Mouse (Mus musculus) heart, embryonic 16.5 days (tissue): ENCODE measurements at regions not wholly inside any gene's neighbourhood (a gene's known extent, or its start where the extent isn't known, plus 50 kb on each side); places are given as distances from the start of the nearest gene placed in this dataset.

Experiments used
- ATAC-seq: fragments of 200-750 bp; cut with Nextera tagmentation; replicated peaks from 2 replicates; pipeline ENCODE4 v1.8.0; 2017; ENCODE audit warnings: moderate number of reproducible peaks; ENCODE audit not compliant: insufficient read depth, low FRiP score; ENCODE audit errors: extremely low read depth
- H3K27ac ChIP-seq: fragments of 300-500 bp; sonication (generic); 2 replicates; pipeline ENCODE4 v1.5.1; 2014; ENCODE audit warnings: mild to moderate bottlenecking, low read length, control low read depth, moderate library complexity
- H3K27me3 ChIP-seq: fragments of 300-500 bp; sonication (generic); 2 replicates; pipeline ENCODE4 v1.6.1; 2014; ENCODE audit warnings: low read length, mixed read lengths; ENCODE audit not compliant: control insufficient read depth, insufficient read depth
- H3K36me3 ChIP-seq: fragments of 300-500 bp; sonication (generic); 2 replicates; pipeline ENCODE4 v1.6.1; 2014; ENCODE audit not compliant: control insufficient read depth, insufficient read depth
- H3K4me1 ChIP-seq: fragments of 300-500 bp; sonication (generic); 2 replicates; pipeline ENCODE4 v1.6.1; 2014; ENCODE audit warnings: low read length, mixed read lengths; ENCODE audit not compliant: control insufficient read depth, insufficient read depth
- H3K4me2 ChIP-seq: fragments of 300-500 bp; sonication (generic); 2 replicates; pipeline ENCODE4 v1.6.1; 2014; ENCODE audit warnings: low read depth, mild to moderate bottlenecking, control low read depth, low read length
- H3K4me3 ChIP-seq: fragments of 300-500 bp; sonication (generic); 2 replicates; pipeline ENCODE4 v1.5.1; 2014; ENCODE audit warnings: mild to moderate bottlenecking, control low read depth, low read length
- H3K9ac ChIP-seq: fragments of 300-500 bp; sonication (generic); 2 replicates; pipeline ENCODE4 v1.6.1; 2014; ENCODE audit warnings: low read length, control low read depth
- H3K9me3 ChIP-seq: fragments of 300-500 bp; sonication (generic); replicated peaks from 2 replicates; pipeline ENCODE4 v1.6.1; 2016; ENCODE audit warnings: low read length; ENCODE audit not compliant: control insufficient read depth
- WGBS: fragments of 180-500 bp; shearing (Covaris S2); extraction: QIAGEN DNeasy Blood & Tissue Kit; methylation state at CpG from one replicate; pipeline ENCODE4 v1.1.7; 2014; 5-methylcytosine and 5-hydroxymethylcytosine counted together

GRCm38 (mm10) chr4:99385381-99385780 lies 89.7 kb downstream of the Gm12689 start:
- 29% methylated on average over 8 of the region's 8 CpGs for WGBS
- H3K4me1 ChIP-seq: no peaks in the 10 kb centered on the region
- no peak overlapping the region for H3K4me2 ChIP-seq
- no peaks in the 10 kb centered on the region for H3K36me3 ChIP-seq
- no peak overlapping the region for H3K9ac ChIP-seq
- no peak overlapping the region for H3K27ac ChIP-seq
- H3K9me3 ChIP-seq: no peaks in the 10 kb centered on the region
- no peak for ATAC-seq
- no peaks in the 10 kb centered on the region for H3K27me3 ChIP-seq
- no peak overlapping the region for H3K4me3 ChIP-seq

- no peak overlapping the region for H3K27ac ChIP-seq
- 77% methylated on average over 1 of the region's 1 CpGs for WGBS
- H3K4me1 ChIP-seq: no peaks in the 10 kb centered on the region
- no peak overlapping the region for H3K9ac ChIP-seq
- no peak for ATAC-seq
- no peak overlapping the region for H3K4me3 ChIP-seq
- H3K4me2 ChIP-seq: no peak overlapping the region
- H3K27me3 ChIP-seq: no peaks in the 10 kb centered on the region
- 0 out of 2 replicates have a peak, but pooled peaks cover 2% of the 10 kb centered on the region for H3K9me3 ChIP-seq
- H3K36me3 ChIP-seq: no peaks in the 10 kb centered on the region
Measured at GRCm38 (mm10) chr4:99389428-99389827, 93.7 kb downstream of the Gm12689 start.

GRCm38 (mm10) chr4:99392986-99393385 lies 97.3 kb downstream of the Gm12689 start:
- Histone ChIP-seq H3K4me3 (no peak overlapping the region), H3K36me3 (no peaks in the 10 kb centered on the region), H3K27ac (no peak overlapping the region), H3K9me3 (0 out of 2 replicates have a peak, but pooled peaks cover 2% of the 10 kb centered on the region), H3K4me2 (no peak overlapping the region), H3K27me3 (no peaks in the 10 kb centered on the region), H3K9ac (no peak overlapping the region), H3K4me1 (no peaks in the 10 kb centered on the region)
- 82% methylated on average over 5 of the region's 5 CpGs for WGBS
- no peak for ATAC-seq

GRCm38 (mm10) chr4:99394244-99394643 lies 98.5 kb downstream of the Gm12689 start:
- no peaks in the 10 kb centered on the region for H3K36me3 ChIP-seq
- H3K4me2 ChIP-seq: no peak overlapping the region
- no peak for ATAC-seq
- WGBS: 49% methylated on average over 3 of the region's 3 CpGs
- H3K4me1 ChIP-seq: no peaks in the 10 kb centered on the region
- H3K9ac ChIP-seq: no peak overlapping the region
- H3K27ac ChIP-seq: no peak overlapping the region
- 0 out of 2 replicates have a peak, but pooled peaks cover 2% of the 10 kb centered on the region for H3K9me3 ChIP-seq
- H3K4me3 ChIP-seq: no peak overlapping the region
- H3K27me3 ChIP-seq: no peaks in the 10 kb centered on the region

GRCm38 (mm10) chr4:99407466-99407865 lies 111.8 kb downstream of the Gm12689 start:
- Histone ChIP-seq H3K9ac (no peak overlapping the region), H3K36me3 (no peaks in the 10 kb centered on the region), H3K9me3 (no peaks in the 10 kb centered on the region), H3K4me1 (no peaks in the 10 kb centered on the region), H3K27ac (no peak overlapping the region), H3K4me3 (no peak overlapping the region), H3K4me2 (no peak overlapping the region), H3K27me3 (0 out of 2 replicates have a peak, but pooled peaks cover 4% of the 10 kb centered on the region)
- 74% methylated on average over 7 of the region's 7 CpGs for WGBS
- ATAC-seq: no peak

- H3K27me3 ChIP-seq: no peaks in the 10 kb centered on the region
- no peak overlapping the region for H3K4me3 ChIP-seq
- H3K27ac ChIP-seq: no peak overlapping the region
- H3K4me1 ChIP-seq: no peaks in the 10 kb centered on the region
- H3K9ac ChIP-seq: no peak overlapping the region
- no peak overlapping the region for H3K4me2 ChIP-seq
- 64% methylated on average over 1 of the region's 1 CpGs for WGBS
- no peak for ATAC-seq
- H3K9me3 ChIP-seq: no peaks in the 10 kb centered on the region
- H3K36me3 ChIP-seq: no peaks in the 10 kb centered on the region
Measured at GRCm38 (mm10) chr4:99423449-99423848, 127.7 kb downstream of the Gm12689 start.

- Histone ChIP-seq H3K27me3 (no peaks in the 10 kb centered on the region), H3K36me3 (no peaks in the 10 kb centered on the region), H3K9ac (no peak overlapping the region), H3K9me3 (no peaks in the 10 kb centered on the region), H3K4me3 (peak overlapping the region; percentile 34), H3K4me2 (peak overlapping the region; percentile 54), H3K27ac (no peak overlapping the region), H3K4me1 (no peaks in the 10 kb centered on the region)
- no peak for ATAC-seq
- 39% methylated on average over 28 of the region's 28 CpGs for WGBS
Measured at GRCm38 (mm10) chr4:99445077-99445754, 149.5 kb downstream of the Gm12689 start.

GRCm38 (mm10) chr4:99445755-99446128 lies 150.0 kb downstream of the Gm12689 start:
- no peaks in the 10 kb centered on the region for H3K27me3 ChIP-seq
- peak overlapping the region; percentile 34; the same call in 1 of the 2 replicates for H3K4me3 ChIP-seq
- no peak overlapping the region for H3K9ac ChIP-seq
- ATAC-seq: no peak
- no peaks in the 10 kb centered on the region for H3K36me3 ChIP-seq
- H3K4me1 ChIP-seq: no peaks in the 10 kb centered on the region
- H3K9me3 ChIP-seq: no peaks in the 10 kb centered on the region
- H3K4me2 ChIP-seq: peak overlapping the region; percentile 54
- WGBS: 62% methylated on average over 9 of the region's 9 CpGs
- H3K27ac ChIP-seq: no peak overlapping the region

- Histone ChIP-seq H3K27ac (no peak overlapping the region), H3K36me3 (no peaks in the 10 kb centered on the region), H3K4me1 (no peaks in the 10 kb centered on the region), H3K9me3 (no peaks in the 10 kb centered on the region), H3K27me3 (no peaks in the 10 kb centered on the region), H3K9ac (no peak overlapping the region), H3K4me2 (no peak overlapping the region), H3K4me3 (no peak overlapping the region)
- ATAC-seq: no peak
- WGBS: 76% methylated on average over 4 of the region's 4 CpGs
Measured at GRCm38 (mm10) chr4:99458984-99459383, 163.3 kb downstream of the Gm12689 start.
